Mouse (Mus musculus) spleen, postnatal 14 days (tissue): ENCODE data around the gene Gm7849.
"Not testable (repeated sequence)": the region's sequence is repeated elsewhere in the genome, so short reads cannot be mapped to it uniquely, and the experiment has no call there.

Source experiments
- DNase-seq, 2 experiments: peaks; one replicate each; pipeline ENCODE4 v3.0.0; 2021 to 2022; ENCODE audit warnings: low spot score in 2 of 2

Gene Gm7849

GRCm38 (mm10) chr8:21456460-21456859 lies at the start of gene Gm7849:
TSS of gene Gm7849 (minus strand) at chr8:21456560.
- DNase-seq, result not testable (repeated sequence)

DNA sequence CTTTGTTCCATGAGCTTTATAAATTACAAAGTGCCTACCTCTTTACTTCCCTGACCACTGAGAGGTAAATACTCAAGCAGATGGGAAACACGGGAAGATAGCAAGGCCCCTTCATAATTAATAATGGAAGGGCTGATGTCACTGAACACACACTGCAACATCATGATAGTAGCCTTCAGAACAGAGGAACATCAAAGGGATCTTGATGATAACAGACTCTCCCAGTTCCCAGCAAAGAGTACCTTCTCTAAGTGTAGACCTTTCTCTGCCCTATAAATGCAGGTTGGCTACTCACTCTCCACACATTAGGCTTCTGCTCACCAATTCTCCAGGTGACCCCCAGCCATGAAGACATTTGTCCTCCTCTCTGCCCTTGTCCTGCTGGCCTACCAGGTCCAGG lies 29.2 kb downstream of the Gm7849 start, which contains the start of gene Defa36:
Gene Defa36 (plus strand): TSS at position 301 of the 400 bp plus-strand sequence.
- DNase-seq, result not testable (repeated sequence)
